Mouse (Mus musculus): ENCODE data around the gene B4galnt2.

The B4galnt2 gene

GRCm38 (mm10) chr11:95841498-95841830 is 73.2 kb downstream of the B4galnt2 start:
- DNase-seq (ENCODE audit: extremely low read depth, insufficient read length, low spot score) = no peak

DNA sequence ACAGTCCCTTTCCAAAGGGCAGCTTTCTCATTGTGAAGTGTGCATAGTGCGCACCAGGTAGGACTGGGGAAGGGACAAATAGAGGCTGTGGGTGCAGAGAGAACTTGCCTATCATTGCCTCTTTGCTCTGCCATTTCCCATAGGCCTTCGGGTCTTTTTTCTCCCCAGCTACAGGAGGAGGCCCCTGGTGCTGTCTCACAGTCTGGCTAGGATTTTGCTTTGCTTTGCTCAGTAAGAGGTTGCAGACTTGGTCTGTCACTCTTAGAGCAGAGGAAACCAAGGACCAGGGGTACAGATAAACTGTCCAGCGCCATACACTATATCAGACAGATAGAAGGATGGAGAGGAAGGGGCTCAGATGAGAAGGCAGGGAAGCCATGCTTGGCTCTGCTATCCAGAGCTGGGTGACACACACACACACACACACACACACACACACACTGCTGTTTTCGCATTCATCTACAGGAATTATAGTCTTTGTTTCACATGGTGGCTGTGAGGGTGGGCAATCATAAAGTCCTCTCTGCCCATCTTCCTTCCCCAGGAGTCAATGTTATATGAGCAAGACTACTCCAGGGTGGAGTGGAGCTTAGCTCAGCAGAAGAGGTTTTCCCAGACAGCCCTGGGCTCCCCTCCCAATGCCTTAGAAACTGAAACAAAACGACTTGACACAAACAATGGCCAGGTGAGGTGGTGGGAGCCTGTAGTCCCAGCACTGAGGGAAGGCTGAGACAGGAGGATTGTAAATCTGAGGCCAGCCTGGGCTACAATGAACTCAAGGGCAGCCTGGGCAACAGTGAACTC is 73.8 kb downstream of the B4galnt2 start:
- no peak for DNase-seq (ENCODE audit: extremely low read depth, insufficient read length, low spot score)

- DNase-seq (ENCODE audit: extremely low read depth, insufficient read length, low spot score) = no peak
Observed at GRCm38 (mm10) chr11:95838999-95839868, 75.5 kb downstream of the B4galnt2 start.

GRCm38 (mm10) chr11:95838598-95838997 is 76.1 kb downstream of the B4galnt2 start:
- DNase-seq (ENCODE audit: extremely low read depth, insufficient read length, low spot score) = no peak

GRCm38 (mm10) chr11:95837059-95837458 is 77.6 kb downstream of the B4galnt2 start, which contains the start of gene Gngt2:
Gene Gngt2, plus strand, starts transcription at chr11:95837216.
- DNase-seq (ENCODE audit: extremely low read depth, insufficient read length, low spot score) = peak; percentile 84

GRCm38 (mm10) chr11:95836433-95836832 is 78.3 kb downstream of the B4galnt2 start:
- peak; percentile 55 for DNase-seq (ENCODE audit: extremely low read depth, insufficient read length, low spot score)

- DNase-seq (ENCODE audit: extremely low read depth, insufficient read length, low spot score) = no peak
Observed at GRCm38 (mm10) chr11:95835832-95836231, 78.9 kb downstream of the B4galnt2 start.

DNA sequence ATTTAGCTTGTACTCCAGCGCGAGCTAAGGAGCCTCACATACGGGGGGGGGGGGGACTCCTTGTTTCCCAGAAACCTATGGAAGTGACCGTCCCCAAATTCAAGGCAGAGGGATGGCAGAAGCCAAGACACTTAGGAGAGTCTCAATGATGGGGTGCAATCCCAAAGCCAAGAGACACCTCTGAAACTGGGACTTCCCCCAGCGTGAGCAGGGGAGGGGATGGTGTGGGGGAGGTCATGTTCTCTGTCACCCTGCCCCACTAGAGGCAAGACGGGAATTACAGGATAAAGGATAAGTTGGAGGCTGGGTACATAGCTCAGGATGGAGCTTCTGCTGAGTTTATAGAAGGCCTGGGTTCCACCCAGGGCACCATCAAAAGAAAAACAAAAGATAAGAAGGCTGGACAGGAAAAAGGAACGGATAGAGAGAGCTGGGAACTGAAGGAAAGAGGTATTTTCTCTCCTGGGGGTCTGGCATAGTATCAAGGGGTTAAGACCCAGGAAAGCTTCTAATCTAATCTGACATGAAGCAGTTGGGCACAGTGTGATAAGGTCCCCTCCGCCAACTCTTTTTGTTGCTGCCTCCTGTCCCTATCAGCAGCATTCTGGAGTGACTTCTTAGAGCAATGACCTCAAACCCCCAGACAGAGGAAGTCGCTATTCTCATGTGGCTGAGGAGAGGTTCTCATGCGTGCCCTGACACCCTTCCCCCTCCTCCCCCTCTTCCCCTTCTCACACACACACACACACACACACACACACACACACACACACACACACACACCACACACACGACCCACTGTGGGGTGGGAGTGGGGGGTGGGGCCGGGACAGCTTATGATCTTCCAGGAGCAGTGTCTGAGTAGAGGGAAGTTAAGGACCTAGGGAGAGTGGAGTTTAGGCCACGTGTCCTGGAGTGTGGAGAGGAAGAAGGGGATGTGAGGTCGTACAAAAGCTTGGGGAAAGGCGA is 79.7 kb downstream of the B4galnt2 start:
- no peak for DNase-seq (ENCODE audit: extremely low read depth, insufficient read length, low spot score)

GRCm38 (mm10) chr11:95834143-95834667 is 80.5 kb downstream of the B4galnt2 start:
- DNase-seq (ENCODE audit: extremely low read depth, insufficient read length, low spot score) = no peak

DNA sequence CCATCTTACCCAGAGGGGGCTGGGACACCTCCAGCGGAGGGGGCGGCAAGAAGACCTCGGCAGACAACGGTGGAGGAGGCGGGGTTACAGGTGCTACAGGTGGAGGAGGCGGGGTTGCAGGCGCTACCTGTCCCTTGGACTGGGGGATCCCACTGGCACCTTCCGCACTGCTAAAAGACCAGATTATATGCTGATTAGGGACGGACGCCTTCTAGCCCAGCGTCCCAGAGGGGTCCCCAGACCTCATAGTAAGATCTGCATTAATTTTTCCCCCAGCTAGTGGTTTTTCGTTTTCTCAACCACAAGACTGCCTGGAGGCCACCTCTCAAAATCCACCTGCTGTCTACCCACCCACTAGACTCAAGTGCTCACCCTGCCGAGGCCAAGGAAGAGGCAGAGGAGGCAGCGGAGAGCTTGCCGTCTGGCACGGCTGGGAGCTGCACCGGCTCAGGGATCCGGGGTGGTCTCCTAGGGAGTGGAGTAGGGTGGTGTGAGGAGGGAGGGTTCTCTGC is 81.0 kb downstream of the B4galnt2 start:
- no peak for DNase-seq (ENCODE audit: extremely low read depth, insufficient read length, low spot score)

DNA sequence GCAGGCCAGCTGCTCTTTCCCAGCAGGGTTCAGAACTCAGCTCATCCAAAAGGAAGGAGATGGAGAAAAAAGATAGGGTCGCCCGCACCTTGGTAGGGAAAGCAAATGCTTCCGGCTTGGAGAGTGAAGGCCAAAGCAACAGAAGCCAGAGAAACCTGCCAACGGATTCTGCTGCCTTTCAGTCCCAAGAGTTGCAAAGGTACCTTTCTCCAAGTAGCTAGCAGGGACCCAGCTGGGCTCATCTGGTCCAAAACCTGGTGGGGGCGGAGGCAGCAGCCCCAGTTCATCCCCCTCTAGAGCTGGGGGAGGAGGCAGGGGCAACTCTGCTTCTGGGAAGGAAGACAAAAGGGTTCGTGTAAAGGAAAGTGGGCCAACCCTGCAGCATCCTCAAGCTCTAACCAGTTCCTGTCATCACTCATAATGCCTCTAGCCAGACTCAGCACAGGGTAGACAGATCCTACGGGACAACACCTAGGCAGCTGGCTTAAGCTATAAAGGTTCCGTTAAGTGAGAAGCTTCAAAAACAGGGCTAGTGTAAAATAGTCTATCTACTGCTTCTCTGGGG is 81.6 kb downstream of the B4galnt2 start:
- no peak for DNase-seq (ENCODE audit: extremely low read depth, insufficient read length, low spot score)

DNA sequence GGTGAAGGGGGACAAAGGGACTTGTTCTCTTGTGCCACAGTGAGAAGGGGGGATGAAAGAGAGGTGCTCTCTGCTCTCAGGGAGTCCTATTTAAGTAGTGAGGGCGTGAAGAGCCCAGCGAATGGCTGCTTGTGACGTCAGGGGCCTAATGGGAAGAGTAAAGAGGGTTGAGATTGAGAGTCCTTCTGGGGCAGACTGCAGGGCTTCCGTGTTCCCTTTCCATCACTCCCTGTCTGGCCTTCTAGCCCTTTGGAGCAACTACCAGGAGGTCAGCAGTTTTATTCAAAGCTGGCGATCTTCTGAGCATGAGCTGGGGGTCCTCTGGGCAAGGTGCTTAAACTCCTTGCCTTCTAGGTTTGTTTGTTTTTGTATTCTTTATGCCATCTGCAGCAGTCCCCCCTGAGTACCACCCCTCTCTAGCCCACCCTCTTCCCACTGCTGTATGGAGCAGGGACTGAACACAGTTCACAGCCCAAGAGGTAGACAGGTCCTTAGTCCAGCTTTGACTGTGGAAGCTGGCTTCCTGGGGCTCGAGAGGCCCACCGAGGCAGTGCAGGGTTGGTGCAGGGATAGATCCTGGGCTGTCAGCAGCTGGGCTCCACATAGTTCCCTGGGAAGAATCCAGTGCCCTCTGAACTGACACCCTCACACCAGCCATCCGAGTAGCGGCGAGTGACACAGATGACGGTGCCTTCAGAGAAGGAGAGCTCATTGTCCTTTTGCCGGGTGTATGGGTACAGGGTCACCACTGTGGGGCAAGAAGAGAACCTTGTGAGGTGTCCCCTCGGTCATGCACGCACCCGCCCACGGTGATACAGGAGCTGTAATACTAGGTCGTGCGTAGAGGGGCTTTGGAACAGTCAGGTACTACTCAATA is 82.3 kb downstream of the B4galnt2 start:
- no peak for DNase-seq (ENCODE audit: extremely low read depth, insufficient read length, low spot score)

DNA sequence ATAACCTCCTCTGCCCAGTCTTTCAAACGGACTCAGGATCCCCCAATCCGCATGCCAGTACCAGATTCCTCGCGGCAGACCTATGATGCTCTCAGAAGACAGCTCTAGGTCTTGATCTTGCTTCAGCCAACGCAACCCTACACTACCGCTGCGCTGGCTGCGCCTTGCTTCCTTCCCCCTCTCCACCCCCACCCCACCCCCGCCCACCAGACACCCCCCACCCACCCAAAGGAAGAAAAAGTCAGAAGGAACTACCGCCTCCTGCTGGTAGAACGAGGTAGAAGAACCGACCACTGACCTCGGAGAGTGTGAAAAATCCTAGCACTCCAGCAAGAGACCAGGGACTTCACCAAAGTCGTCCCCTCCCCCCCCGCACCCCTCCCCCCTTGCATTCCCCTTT is 83.0 kb downstream of the B4galnt2 start:
- no peak for DNase-seq (ENCODE audit: extremely low read depth, insufficient read length, low spot score)

DNA sequence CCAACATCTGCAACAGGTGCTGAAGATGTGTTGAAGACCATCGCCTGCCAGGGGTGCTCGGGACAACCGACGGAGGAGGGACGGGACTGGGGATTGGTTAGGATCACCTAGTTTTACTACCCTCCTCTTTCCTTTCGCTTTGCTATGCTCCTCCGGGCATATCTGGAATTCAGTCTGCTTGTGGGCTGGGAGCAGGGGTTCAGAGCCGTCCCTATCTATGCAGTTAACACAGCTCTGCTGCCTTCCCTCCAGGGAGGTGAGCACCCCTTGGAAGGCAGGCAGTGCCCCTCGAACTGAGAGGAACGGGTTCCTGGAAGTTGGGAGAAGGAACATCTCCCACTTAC is 83.4 kb downstream of the B4galnt2 start:
- DNase-seq (ENCODE audit: extremely low read depth, insufficient read length, low spot score) = no peak

GRCm38 (mm10) chr11:95830411-95831275 is 84.0 kb downstream of the B4galnt2 start:
- no peak for DNase-seq (ENCODE audit: extremely low read depth, insufficient read length, low spot score)

DNA sequence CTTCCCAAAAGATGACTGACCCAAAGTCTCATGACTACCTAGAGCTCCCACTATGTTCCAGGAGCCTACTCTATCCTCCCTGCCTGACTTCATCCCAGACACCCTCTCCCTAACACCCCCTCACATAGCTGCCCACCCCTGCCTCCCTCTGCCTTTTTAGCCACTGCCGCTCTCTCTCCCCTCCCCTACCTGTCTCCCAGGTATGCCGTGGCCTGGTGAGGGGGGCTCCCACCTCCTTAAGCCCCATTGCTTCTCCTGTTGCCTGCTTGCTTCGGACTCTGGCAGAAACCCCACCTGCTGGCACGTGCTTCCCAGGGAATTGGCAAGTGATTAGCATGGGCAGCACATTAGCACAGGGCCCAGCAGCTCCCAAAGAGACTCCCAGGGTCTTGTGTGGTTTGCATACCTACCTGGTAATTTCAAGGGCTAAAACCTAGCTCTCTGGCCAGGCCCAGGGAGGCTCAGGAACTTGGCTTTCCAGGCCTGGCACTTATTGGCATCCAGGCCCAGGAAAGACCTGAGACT is 85.1 kb downstream of the B4galnt2 start:
- DNase-seq (ENCODE audit: extremely low read depth, insufficient read length, low spot score) = no peak

GRCm38 (mm10) chr11:95828181-95828964 is 86.3 kb downstream of the B4galnt2 start:
- DNase-seq (ENCODE audit: extremely low read depth, insufficient read length, low spot score) = no peak

Data from 3134 (cell line).